Mouse (Mus musculus): ENCODE results near the gene Setd3. TPM values are rescaled to one million over a fixed set of nuclear protein-coding genes. Genes with fewer than 3 reads are reported as not detected.
A peak's percentile ranks its signal among the peaks of the same experiment; 100 is the strongest.

The Setd3 gene
- polyA plus RNA-seq (2012; ENCODE audit: insufficient read depth, low replicate concordance): 1.8 and 9.7 TPM in 2 replicates

DNA sequence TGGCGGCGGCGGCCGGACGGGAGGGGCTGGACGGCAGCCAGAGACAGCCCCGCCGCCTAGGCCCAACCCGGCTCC lies at the start of gene Setd3:
Setd3 (minus strand) TSS at position 69 of the 75 bp plus-strand sequence.
- no peaks in the 10 kb centered on the region for H3K9me3 ChIP-seq
- TF ChIP-seq GATA1 (IDR thresholded peaks at IDR 0.05; ENCODE audit: borderline replicate concordance, low read length) (no peak), FLI1 (IDR thresholded peaks at IDR 0.05; ENCODE audit: low read length) (no peak)
- H3K27me3 ChIP-seq (replicated peaks): no peaks in the 10 kb centered on the region
- H3K36me3 ChIP-seq (replicated peaks; ENCODE audit: low read length): peaks cover 31% of the 10 kb centered on the region
- peaks cover 57% of the 10 kb centered on the region for H3K4me1 ChIP-seq
- H3K4me3 ChIP-seq (replicated peaks): peak within 1 kb of the TSS; percentile 97

DNA sequence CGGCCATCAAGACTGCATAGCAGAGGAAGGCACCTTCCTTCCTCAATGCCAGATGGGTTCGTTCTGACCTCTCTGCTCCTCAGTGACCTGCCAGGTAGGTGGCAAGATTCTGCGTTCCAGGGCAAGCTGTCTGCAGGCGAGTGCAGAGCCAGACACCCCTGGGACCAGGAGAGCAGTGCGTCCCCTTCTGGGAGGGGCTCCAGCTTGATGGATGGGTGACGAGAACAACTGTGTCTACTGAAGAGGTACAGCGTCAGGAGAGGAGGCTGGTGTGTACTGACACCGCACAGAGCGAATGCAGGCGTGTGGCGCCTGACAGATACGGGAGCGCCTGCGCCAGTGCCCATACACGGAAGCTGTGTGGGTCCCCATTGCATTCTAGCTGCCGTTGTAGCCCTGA lies 48.4 kb upstream of the Setd3 start:
- peaks cover 84% of the 10 kb centered on the region for H3K27me3 ChIP-seq (replicated peaks)
- TF ChIP-seq FLI1 (IDR thresholded peaks at IDR 0.05; ENCODE audit: low read length): no peak
- TF ChIP-seq GATA1 (IDR thresholded peaks at IDR 0.05; ENCODE audit: borderline replicate concordance, low read length): no peak
- peaks cover 18% of the 10 kb centered on the region for H3K4me1 ChIP-seq
- no peaks in the 10 kb centered on the region for H3K9me3 ChIP-seq
- H3K4me3 ChIP-seq (replicated peaks): no peak overlapping the region
- H3K36me3 ChIP-seq (replicated peaks; ENCODE audit: low read length): no peaks in the 10 kb centered on the region

DNA sequence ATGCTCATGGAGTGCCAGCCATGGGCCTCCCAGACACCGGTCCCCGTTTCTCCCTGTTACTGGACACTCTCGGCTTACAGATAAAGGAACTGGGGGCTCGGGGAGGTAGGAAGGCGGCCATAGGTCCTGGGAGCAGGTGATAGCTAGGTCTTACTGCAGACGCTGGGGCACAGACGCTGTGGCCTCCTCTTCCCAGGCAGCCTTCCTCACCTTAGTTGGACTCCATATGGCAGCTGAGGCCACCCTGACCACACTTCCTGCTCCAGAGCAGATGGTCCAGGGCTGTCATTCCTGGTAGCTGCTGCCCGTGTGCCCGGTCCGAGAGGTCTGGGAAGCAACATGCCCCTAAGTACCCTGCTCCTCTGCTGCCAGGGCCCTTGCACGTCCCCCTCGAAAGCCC lies 47.8 kb upstream of the Setd3 start:
- no peaks in the 10 kb centered on the region for H3K36me3 ChIP-seq (replicated peaks; ENCODE audit: low read length)
- no peaks in the 10 kb centered on the region for H3K9me3 ChIP-seq
- peaks cover 18% of the 10 kb centered on the region for H3K4me1 ChIP-seq
- H3K27me3 ChIP-seq (replicated peaks): peaks cover 81% of the 10 kb centered on the region
- no peak for TF ChIP-seq FLI1 (IDR thresholded peaks at IDR 0.05; ENCODE audit: low read length)
- TF ChIP-seq GATA1 (IDR thresholded peaks at IDR 0.05; ENCODE audit: borderline replicate concordance, low read length): no peak
- H3K4me3 ChIP-seq (replicated peaks): no peak overlapping the region

DNA sequence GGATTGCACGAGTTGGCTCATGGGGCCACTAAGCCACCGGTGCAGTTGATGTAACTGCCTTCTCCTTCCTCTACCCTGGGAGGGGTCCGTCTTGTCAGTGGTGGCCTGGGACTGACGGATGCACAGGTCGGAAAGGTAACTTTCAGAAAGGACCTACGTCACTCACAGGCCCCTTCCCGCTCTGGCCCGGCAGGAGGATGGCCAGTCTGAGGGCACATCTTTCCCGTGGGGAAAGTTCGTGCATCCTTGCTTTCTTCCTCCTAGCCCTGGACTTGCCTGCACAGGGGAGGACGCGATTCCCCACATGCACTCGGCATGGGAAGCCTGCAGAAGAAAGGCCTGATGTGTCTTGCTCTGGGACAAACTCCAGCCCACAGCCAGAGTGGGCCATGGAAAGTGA lies 47.1 kb upstream of the Setd3 start:
- no peak overlapping the region for H3K4me3 ChIP-seq (replicated peaks)
- peaks cover 18% of the 10 kb centered on the region for H3K4me1 ChIP-seq
- no peaks in the 10 kb centered on the region for H3K9me3 ChIP-seq
- H3K27me3 ChIP-seq (replicated peaks): peaks cover 82% of the 10 kb centered on the region
- H3K36me3 ChIP-seq (replicated peaks; ENCODE audit: low read length): no peaks in the 10 kb centered on the region
- no peak for TF ChIP-seq FLI1 (IDR thresholded peaks at IDR 0.05; ENCODE audit: low read length)
- TF ChIP-seq GATA1 (IDR thresholded peaks at IDR 0.05; ENCODE audit: borderline replicate concordance, low read length): no peak

DNA sequence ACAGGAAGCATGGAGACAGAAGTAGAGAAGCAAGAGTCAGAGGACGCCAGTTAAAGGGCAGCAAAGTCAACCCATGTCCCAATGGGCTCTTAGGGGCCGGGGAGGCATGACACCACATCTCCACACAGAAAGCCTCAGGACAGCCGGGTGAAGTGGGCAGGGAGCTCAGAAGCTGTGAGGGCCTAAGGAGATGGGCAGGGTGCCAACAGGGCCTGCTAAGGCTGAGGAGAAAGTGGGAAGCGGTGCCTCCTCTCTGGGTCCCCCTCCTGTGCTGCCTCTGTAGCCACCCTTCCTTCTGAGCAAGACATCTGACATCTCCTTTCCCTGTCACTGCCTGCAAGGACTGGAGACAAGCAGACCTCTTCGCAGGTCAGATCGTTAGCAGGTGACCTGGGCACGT lies 46.7 kb upstream of the Setd3 start:
- TF ChIP-seq GATA1 (IDR thresholded peaks at IDR 0.05; ENCODE audit: borderline replicate concordance, low read length) (no peak), FLI1 (IDR thresholded peaks at IDR 0.05; ENCODE audit: low read length) (no peak)
- Histone ChIP-seq H3K9me3 (no peaks in the 10 kb centered on the region), H3K27me3 (replicated peaks) (peaks cover 82% of the 10 kb centered on the region), H3K36me3 (replicated peaks; ENCODE audit: low read length) (no peaks in the 10 kb centered on the region), H3K4me1 (peaks cover 18% of the 10 kb centered on the region), H3K4me3 (replicated peaks) (no peak overlapping the region)

DNA sequence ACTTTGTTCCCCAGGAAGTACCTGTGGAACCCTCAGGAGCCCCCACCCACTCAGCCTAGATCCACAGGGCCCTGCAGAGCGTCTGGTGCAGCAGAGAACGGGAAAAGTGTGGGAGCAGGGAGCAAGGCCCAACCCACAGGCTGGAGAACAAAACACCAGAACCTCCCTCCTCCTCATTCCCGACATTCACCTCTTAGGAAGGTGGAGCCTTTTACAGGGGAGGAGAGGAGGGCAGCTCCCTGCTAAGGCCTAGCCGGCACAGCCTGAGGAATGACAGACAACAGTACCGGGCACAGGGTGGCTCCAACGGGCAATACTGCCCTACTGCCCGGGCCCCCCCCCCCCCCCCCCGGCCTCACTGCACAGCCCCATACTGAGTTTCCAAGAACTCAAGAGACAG lies 44.2 kb upstream of the Setd3 start:
- no peak overlapping the region for H3K4me3 ChIP-seq (replicated peaks)
- no peaks in the 10 kb centered on the region for H3K9me3 ChIP-seq
- no peaks in the 10 kb centered on the region for H3K36me3 ChIP-seq (replicated peaks; ENCODE audit: low read length)
- H3K4me1 ChIP-seq: peaks cover 31% of the 10 kb centered on the region
- H3K27me3 ChIP-seq (replicated peaks): peaks cover 84% of the 10 kb centered on the region
- TF ChIP-seq FLI1 (IDR thresholded peaks at IDR 0.05; ENCODE audit: low read length): no peak
- no peak for TF ChIP-seq GATA1 (IDR thresholded peaks at IDR 0.05; ENCODE audit: borderline replicate concordance, low read length)

DNA sequence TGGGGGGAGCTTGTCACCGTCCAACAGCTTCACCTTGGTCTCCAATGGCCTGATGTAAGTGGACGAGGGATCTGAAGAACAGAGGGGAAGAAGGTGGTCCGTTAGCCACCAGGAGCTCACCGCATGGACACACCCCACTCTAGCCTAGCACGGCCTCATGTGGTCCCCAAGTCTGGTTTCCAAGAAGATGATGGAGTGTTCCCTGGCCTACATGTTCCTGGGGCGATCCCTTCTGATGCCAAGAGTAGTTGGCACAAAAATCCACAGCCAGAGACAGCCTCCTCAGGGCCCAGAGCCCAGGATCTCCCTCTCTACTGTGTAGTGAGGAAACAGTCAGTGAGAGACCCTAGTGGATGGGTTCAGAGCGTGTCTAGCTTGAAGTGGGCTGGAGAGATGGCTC lies 42.6 kb upstream of the Setd3 start:
- Histone ChIP-seq H3K4me3 (replicated peaks) (no peak overlapping the region), H3K36me3 (replicated peaks; ENCODE audit: low read length) (no peaks in the 10 kb centered on the region), H3K4me1 (peaks cover 34% of the 10 kb centered on the region), H3K27me3 (replicated peaks) (peaks cover 84% of the 10 kb centered on the region), H3K9me3 (no peaks in the 10 kb centered on the region)
- TF ChIP-seq GATA1 (IDR thresholded peaks at IDR 0.05; ENCODE audit: borderline replicate concordance, low read length): no peak
- no peak for TF ChIP-seq FLI1 (IDR thresholded peaks at IDR 0.05; ENCODE audit: low read length)

DNA sequence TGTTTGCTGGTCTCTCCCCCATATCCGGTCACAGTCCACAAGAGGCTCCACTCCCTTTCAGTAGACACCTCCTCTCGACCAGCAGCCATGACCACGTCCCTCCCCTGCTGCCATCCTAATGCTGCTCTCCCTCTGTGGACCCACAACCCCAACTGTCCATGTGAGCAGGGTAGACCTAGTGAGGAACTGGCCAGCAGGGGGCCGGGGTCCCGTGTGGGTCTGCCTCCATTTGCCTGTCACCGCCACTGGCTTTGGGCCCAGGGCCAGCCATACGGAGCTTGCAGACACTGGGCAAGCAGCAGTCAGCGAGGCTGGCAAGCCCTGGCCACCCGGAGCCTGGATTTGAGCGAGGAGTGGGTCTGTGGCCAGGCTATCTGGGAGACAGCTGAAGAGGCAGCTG lies 42.1 kb upstream of the Setd3 start:
- Histone ChIP-seq H3K27me3 (replicated peaks) (peaks cover 84% of the 10 kb centered on the region), H3K4me3 (replicated peaks) (no peak overlapping the region), H3K36me3 (replicated peaks; ENCODE audit: low read length) (no peaks in the 10 kb centered on the region), H3K4me1 (peaks cover 30% of the 10 kb centered on the region), H3K9me3 (no peaks in the 10 kb centered on the region)
- no peak for TF ChIP-seq FLI1 (IDR thresholded peaks at IDR 0.05; ENCODE audit: low read length)
- no peak for TF ChIP-seq GATA1 (IDR thresholded peaks at IDR 0.05; ENCODE audit: borderline replicate concordance, low read length)

DNA sequence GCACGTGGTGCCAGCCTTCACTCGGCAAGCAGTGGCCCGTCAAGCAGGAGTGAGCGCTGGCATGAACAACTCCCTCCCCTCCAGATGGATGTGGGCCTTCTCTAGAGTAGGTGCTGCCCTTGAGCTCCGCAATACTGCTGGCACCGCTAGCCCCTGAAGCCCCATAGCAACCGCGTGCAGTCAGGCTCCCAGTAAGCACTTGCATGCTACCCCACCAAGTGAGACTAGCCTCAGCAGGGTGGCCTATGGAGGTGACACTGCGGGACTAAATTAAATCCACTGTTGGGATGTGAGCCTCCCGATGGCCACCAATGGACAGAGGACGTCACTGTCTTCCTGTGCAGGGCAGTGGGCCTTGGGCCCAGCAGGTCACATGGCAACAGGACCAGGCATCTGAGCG lies 41.5 kb upstream of the Setd3 start:
- peaks cover 24% of the 10 kb centered on the region for H3K4me1 ChIP-seq
- peaks cover 79% of the 10 kb centered on the region for H3K27me3 ChIP-seq (replicated peaks)
- H3K36me3 ChIP-seq (replicated peaks; ENCODE audit: low read length): no peaks in the 10 kb centered on the region
- H3K9me3 ChIP-seq: no peaks in the 10 kb centered on the region
- H3K4me3 ChIP-seq (replicated peaks): no peak overlapping the region
- TF ChIP-seq GATA1 (IDR thresholded peaks at IDR 0.05; ENCODE audit: borderline replicate concordance, low read length): no peak
- TF ChIP-seq FLI1 (IDR thresholded peaks at IDR 0.05; ENCODE audit: low read length): no peak

DNA sequence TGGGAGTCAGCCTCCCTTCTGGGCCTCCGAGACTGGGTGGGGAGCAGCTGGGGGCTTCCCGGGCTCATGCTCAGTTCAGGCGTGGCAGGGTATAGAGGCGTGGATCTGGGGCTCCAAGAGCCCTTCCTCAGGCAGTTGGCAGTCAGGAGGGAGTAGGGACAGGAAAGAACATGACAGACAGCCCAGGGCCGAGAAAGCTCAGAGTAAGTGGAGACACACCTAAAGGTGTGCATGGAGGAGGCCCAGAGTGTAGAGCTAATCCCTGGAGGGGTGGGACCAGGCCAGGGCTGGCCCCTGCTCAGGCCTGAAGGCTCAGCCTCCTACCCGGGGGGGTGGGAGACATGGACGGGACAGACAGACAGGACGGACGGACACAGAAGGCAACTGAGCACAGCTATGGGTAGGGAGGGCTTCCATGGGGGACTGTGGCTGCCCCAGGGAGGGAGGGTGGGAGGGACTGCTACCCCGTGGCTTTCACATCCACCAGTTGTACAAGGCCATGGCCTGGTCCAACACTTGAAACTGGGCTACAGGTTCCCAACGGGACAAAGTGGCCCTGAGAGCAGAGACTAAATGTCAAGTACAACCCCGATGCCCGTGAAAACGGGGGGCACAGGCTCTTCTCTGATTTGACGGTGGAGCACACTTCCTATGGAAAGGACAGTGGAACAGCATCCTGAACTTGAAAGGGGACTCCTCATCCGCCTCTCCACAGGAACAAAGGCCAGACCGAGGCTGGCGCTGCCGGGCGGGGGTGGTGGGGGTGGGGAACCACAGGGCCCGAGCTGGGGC lies 40.9 kb upstream of the Setd3 start:
- H3K36me3 ChIP-seq (replicated peaks; ENCODE audit: low read length): no peaks in the 10 kb centered on the region
- TF ChIP-seq GATA1 (IDR thresholded peaks at IDR 0.05; ENCODE audit: borderline replicate concordance, low read length): no peak
- no peak for TF ChIP-seq FLI1 (IDR thresholded peaks at IDR 0.05; ENCODE audit: low read length)
- peaks cover 79% of the 10 kb centered on the region for H3K27me3 ChIP-seq (replicated peaks)
- H3K4me3 ChIP-seq (replicated peaks): no peak overlapping the region
- H3K4me1 ChIP-seq: peaks cover 20% of the 10 kb centered on the region
- H3K9me3 ChIP-seq: no peaks in the 10 kb centered on the region

DNA sequence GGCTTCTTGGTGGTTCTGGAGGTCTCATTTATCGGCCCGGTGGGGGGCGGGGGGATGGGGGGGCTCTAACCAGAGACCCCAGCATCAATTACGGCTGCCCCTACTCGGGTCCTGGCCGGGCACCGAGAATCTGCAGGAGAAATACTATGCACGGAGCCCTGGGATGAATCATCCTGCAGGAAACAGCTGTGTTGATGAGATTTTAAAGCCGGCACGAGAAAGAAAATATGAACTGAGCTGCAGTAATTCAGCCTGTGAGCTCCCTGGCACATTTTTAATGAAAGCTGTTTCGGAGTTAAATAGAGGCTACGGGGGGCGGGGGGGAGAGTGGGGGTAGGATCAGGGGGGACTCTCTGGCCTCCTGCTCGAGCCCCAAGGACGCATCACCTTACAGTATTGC lies 40.0 kb upstream of the Setd3 start:
- H3K4me1 ChIP-seq: peaks cover 20% of the 10 kb centered on the region
- no peaks in the 10 kb centered on the region for H3K9me3 ChIP-seq
- peaks cover 81% of the 10 kb centered on the region for H3K27me3 ChIP-seq (replicated peaks)
- no peak for TF ChIP-seq GATA1 (IDR thresholded peaks at IDR 0.05; ENCODE audit: borderline replicate concordance, low read length)
- TF ChIP-seq FLI1 (IDR thresholded peaks at IDR 0.05; ENCODE audit: low read length): no peak
- no peaks in the 10 kb centered on the region for H3K36me3 ChIP-seq (replicated peaks; ENCODE audit: low read length)
- H3K4me3 ChIP-seq (replicated peaks): no peak overlapping the region

All from megakaryocyte, embryonic 14.5 days (primary cell).